Mouse (Mus musculus): ENCODE measurements at regions not wholly inside any gene's neighbourhood (a gene's known extent, or its start where the extent isn't known, plus 50 kb on each side); places are given as distances from the start of the nearest gene placed in this dataset.

DNA sequence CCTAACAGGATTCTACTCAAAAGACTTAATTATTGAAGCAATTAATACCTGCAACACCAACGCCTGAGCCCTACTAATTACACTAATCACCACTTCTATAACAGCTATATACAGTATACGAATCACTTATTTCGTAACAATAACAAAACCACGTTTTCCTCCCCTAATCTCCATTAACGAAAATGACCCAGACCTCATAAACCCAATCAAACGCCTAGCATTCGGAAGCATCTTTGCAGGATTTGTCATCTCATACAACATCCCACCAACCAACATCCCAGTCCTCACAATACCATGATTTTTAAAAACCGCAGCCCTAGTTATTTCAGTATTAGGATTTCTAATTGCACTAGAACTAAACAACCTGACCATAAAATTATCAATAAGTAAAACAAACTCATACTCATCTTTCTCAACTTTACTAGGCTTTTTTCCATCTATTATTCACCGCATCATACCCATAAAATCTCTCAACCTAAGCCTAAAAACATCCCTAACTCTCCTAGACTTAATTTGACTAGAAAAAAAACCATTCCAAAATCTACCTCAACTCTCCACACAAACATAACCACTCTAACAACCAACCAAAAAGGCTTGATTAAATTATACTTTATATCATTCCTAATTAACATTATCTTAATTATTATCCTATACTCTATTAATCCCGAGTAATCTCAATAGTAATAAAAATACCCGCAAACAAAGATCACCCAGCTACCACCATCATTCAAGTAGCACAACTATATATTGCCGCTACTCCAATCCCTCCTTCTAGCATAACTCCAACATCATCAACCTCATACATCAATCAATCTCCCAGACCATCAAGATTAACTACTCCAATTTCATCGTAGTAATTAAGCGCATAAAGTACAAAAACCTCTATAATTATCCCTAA is 830.9 kb upstream of the Tyrp1 start:
- DNase-seq (ENCODE audit: low spot score in 2 of 2) = peak in 1 of 2 experiments; percentile 8

DNA sequence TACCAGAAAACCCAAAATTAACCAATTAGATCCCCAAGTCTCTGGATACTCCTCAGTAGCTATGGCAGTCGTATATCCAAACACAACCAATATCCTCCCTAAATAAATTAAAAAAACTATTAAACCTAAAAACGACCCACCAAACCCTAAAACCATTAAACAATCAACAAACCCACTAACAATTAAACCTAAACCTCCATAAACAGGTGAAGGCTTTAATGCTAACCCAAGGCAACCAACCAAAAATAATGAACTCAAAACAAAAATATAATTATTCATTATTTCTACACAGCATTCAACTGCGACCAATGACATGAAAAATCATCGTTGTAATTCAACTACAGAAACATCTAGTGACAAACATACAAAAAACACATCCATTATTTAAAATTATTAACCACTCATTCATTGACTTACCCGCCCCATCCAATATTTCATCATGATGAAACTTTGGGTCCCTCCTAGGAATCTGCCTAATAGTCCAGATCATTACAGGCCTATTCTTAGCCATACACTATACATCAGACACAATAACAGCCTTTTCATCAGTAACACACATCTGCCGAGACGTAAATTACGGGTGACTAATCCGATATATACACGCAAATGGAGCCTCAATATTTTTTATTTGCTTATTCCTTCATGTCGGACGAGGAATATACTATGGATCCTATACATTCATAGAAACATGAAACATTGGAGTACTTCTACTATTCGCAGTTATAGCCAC is 830.1 kb upstream of the Tyrp1 start:
- DNase-seq (ENCODE audit: low spot score in 2 of 2) = no peak

DNA sequence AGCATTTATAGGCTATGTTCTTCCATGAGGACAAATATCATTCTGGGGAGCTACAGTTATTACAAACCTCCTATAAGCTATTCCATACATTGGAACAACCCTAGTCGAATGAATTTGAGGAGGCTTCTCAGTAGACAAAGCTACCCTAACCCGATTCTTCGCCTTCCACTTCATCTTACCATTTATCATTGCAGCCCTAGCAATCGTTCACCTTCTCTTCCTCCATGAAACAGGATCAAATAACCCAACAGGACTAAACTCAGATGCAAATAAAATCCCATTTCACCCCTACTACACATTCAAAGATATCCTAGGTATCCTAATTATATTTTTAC is 829.6 kb upstream of the Tyrp1 start:
- no peak for DNase-seq (ENCODE audit: low spot score in 2 of 2)

DNA sequence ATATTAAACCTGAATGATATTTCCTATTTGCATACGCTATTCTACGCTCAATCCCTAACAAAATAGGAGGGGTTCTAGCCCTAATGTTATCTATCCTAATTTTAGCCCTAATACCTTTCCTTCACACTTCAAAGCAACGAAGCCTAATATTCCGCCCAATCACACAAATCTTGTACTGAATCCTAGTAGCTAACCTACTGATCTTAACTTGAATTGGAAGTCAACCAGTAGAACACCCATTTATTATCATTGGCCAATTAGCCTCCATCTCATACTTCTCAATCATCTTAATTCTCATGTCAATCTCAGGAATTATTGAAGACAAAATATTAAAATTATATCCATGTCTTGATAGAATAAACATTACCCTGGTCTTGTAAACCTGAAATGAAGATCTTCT is 829.1 kb upstream of the Tyrp1 start:
- no peak for DNase-seq (ENCODE audit: low spot score in 2 of 2)

DNA sequence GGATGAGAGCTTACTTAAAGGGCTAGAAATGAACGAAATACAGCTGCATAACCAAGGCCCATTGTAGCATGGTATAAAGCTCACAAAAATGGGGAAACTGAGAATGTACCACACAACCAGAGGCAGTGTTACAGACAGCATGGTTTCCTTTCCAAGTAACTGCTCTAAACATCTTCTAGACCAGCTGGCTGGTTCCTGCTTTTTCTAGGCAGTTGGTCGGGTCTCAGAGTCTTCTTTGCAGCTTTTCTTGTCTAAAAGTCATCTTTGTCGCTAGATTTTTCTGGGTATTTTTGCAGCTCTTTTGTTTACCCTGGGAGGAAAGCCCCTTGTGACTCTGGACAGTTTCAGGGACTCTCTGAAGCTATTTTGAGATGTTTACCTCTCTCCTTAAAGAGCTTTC is 806.0 kb upstream of the Tyrp1 start:
- DNase-seq (ENCODE audit: low spot score in 2 of 2) = no peak

DNA sequence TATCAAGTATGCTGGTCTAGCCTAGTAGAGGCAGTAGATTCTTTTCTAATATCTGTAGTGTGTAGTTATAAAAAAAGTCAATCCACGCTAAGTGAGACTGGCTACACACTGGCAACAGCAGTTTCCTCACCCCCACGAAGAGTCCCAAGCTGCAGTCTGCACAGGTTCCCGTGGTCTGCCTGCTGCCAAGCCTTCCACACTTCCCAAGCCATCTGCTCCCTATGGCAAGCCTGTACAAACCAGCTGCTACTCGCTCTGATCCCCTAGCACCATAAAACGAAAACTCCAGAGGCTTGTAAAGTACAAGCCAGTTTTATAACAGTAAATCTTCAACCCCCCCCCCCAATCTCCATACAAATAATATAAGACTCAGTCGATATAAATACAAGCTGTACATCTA is 786.0 kb upstream of the Tyrp1 start:
- peak; percentile 80 to 81 for DNase-seq (ENCODE audit: low spot score in 2 of 2)

Data from layer of hippocampus, adult 8-10 months (tissue).